Mouse (Mus musculus): Measurements from ENCODE around the gene Icam1.

DNA sequence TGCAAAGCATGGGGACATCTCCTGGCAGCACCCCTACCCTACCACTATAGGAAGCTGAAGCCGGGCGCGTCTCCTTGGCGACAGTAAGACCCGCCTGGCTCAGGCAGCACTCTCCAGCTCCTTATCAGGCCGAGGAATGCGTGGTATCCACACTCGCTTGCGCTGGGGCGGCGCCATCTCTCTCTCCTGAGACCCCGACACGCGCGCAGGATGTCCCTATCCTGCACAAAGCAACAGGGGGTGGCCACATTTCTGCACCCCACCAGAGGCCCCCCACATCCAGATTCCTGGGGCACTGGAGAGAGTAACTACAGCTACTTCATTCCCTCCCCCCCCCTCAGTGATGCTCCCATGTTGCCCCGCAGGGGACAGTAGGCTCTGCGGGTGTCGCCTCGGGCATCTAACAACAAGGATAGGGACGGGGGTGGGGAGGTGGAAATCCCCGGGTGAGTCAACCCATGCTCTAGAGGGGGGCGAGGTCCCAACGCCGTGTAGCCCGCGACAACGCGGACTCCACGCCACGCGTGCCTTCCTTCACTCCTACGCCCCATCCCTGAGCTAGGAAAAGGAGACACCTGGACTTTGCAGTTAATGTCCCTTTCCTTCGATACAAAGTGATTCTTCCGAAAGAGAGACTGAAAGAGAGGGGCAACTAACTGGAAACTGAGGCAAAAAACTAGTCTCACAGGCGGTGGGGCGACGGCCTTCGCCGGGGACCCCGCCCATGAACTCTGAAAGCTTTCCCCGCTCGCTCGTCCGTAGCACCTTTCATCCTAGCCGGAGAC lies 40.2 kb upstream of the Icam1 start:
- no peak for TF ChIP-seq POLR2A (IDR thresholded peaks at IDR 0.05; ENCODE audit: low read depth, low read length)
- TF ChIP-seq CTCF (conservative IDR thresholded peaks at IDR 0.05; ENCODE audit: insufficient read depth, insufficient read length, low read depth, low read length): no peak

All from kidney, adult 2 months (tissue).